Mouse (Mus musculus): Measurements from ENCODE around the gene Rps6ka1. TPM values are rescaled to one million over a fixed set of nuclear protein-coding genes. Genes with fewer than 3 reads are reported as not detected.

Gene Rps6ka1
- polyA plus RNA-seq, 1 experiment from 2014 or later: 22.4 TPM

- H3K9ac ChIP-seq (replicated peaks; ENCODE audit: low read depth, low read length): no peak overlapping the region
- H3K4me2 ChIP-seq (ENCODE audit: low read depth, low read length): no peak overlapping the region
- H3K4me1 ChIP-seq (ENCODE audit: control insufficient read depth, insufficient read depth, low read length): no peaks in the 10 kb centered on the region
- no peaks in the 10 kb centered on the region for H3K27me3 ChIP-seq (ENCODE audit: control insufficient read depth, insufficient read depth, low read length)
- 80% methylated on average over 15 of the region's 15 CpGs for WGBS
- no peak for ATAC-seq (ENCODE audit: low read depth)
- H3K9me3 ChIP-seq (ENCODE audit: control insufficient read depth, low read length): no peaks in the 10 kb centered on the region
- H3K4me3 ChIP-seq (ENCODE audit: low read depth, low read length): no peak overlapping the region
- no peak overlapping the region for H3K27ac ChIP-seq (ENCODE audit: low read depth, low read length)
- no peaks in the 10 kb centered on the region for H3K36me3 ChIP-seq (ENCODE audit: control insufficient read depth, insufficient read depth, low read length)
Measured at GRCm38 (mm10) chr4:133804401-133805263, 83.0 kb downstream of the Rps6ka1 start.

- Histone ChIP-seq H3K9me3 (ENCODE audit: control insufficient read depth, low read length) (no peaks in the 10 kb centered on the region), H3K9ac (replicated peaks; ENCODE audit: low read depth, low read length) (no peak overlapping the region), H3K4me3 (ENCODE audit: low read depth, low read length) (no peak overlapping the region), H3K27ac (ENCODE audit: low read depth, low read length) (no peak overlapping the region), H3K27me3 (ENCODE audit: control insufficient read depth, insufficient read depth, low read length) (no peaks in the 10 kb centered on the region), H3K4me2 (ENCODE audit: low read depth, low read length) (no peak overlapping the region), H3K4me1 (ENCODE audit: control insufficient read depth, insufficient read depth, low read length) (no peaks in the 10 kb centered on the region), H3K36me3 (ENCODE audit: control insufficient read depth, insufficient read depth, low read length) (no peaks in the 10 kb centered on the region)
- 36% methylated on average over 6 of the region's 6 CpGs for WGBS
- ATAC-seq (ENCODE audit: low read depth): no peak
Measured at GRCm38 (mm10) chr4:133800589-133800988, 87.0 kb downstream of the Rps6ka1 start.

Other genes starting within 250 kb of the Rps6ka1 start
- gene Zdhhc18, start 237.6 kb downstream of the Rps6ka1 start, polyA plus RNA-seq (2014; fragmentation: Nextera tagmentation; extraction: Ambion mirVana): 4.3 and 6.1 TPM in 2 replicates
- gene Pigv, start 215.2 kb downstream of the Rps6ka1 start, polyA plus RNA-seq (2014; fragmentation: Nextera tagmentation; extraction: Ambion mirVana): 10.9 and 13.0 TPM in 2 replicates
- 40.6 and 45.6 TPM in 2 replicates for gene Arid1a, start 131.0 kb downstream of the Rps6ka1 start, polyA plus RNA-seq (2014; fragmentation: Nextera tagmentation; extraction: Ambion mirVana)
- gene Hmgn2, start 80.9 kb upstream of the Rps6ka1 start, polyA plus RNA-seq (2014; fragmentation: Nextera tagmentation; extraction: Ambion mirVana): 1,100 and 1,186 TPM in 2 replicates
- gene Dhdds, start 113.1 kb upstream of the Rps6ka1 start, polyA plus RNA-seq (2014; fragmentation: Nextera tagmentation; extraction: Ambion mirVana): 48.8 and 48.9 TPM in 2 replicates
- gene Lin28a, start 131.0 kb upstream of the Rps6ka1 start, polyA plus RNA-seq (2014; fragmentation: Nextera tagmentation; extraction: Ambion mirVana): 0.09 and 0.28 TPM in 2 replicates
- not detected in 2 replicates for gene Zfp683, start 166.0 kb upstream of the Rps6ka1 start, polyA plus RNA-seq (2014; fragmentation: Nextera tagmentation; extraction: Ambion mirVana)
- 1.6 and 2.9 TPM in 2 replicates for gene Crybg2, start 173.0 kb upstream of the Rps6ka1 start, polyA plus RNA-seq (2014; fragmentation: Nextera tagmentation; extraction: Ambion mirVana)
- 2.1 and 4.7 TPM in 2 replicates for gene Cd52, start 207.3 kb upstream of the Rps6ka1 start, polyA plus RNA-seq (2014; fragmentation: Nextera tagmentation; extraction: Ambion mirVana)
- 21.7 and 26.9 TPM in 2 replicates for gene Ubxn11, start 214.8 kb upstream of the Rps6ka1 start, polyA plus RNA-seq (2014; fragmentation: Nextera tagmentation; extraction: Ambion mirVana)
- 395 and 405 TPM in 2 replicates for gene Sh3bgrl3, start 241.0 kb upstream of the Rps6ka1 start, polyA plus RNA-seq (2014; fragmentation: Nextera tagmentation; extraction: Ambion mirVana)